Mouse (Mus musculus) liver, postnatal 0 days (tissue): Measurements from ENCODE around the gene Sema5a.

Experiments
- CTCF ChIP-seq: sonication (generic); IDR thresholded peaks from 2 replicates; pipeline ENCODE4 v1.5.1; 2016; ENCODE audit warnings: antibody characterized with exemption, low read depth
- EP300 ChIP-seq: IDR thresholded peaks from 2 replicates; pipeline ENCODE4 v1.6.1; 2016; ENCODE audit warnings: antibody characterized with exemption, low read depth, mild to moderate bottlenecking

DNA sequence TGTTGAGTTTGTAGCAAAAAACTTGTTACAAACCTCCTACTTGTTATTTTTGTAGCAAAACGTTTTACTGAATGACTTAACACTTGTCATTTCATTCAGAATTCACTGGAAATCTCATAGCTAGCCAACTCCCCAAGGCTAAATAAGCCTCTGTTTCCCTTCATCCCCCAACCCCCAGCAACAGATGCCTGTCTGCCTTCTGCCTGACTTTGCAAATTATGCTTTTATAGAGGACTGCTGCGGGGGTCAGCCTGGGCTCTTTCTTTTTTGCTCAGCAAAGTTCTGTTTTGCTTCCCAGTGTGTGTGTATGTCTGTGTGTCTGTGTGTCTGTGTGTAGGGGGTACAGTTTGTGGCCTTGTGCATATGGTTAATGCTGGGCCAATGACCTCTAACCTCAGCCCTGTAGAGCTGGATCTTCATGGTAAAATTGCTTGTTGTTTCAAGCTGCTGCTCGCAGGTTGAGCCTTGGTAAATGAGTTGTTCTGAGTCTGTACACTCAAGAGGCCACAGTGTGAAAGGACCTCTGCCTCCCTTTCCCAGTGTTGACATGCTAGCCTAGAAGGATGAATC, 94.2 kb downstream of the Sema5a start:
- no peak for TF ChIP-seq CTCF
- no peak for TF ChIP-seq EP300
